Mouse (Mus musculus) c-Kit-positive CD71-positive TER-119-positive erythroid progenitor cells, embryonic 14.5 days (primary cell): ENCODE measurements at regions not wholly inside any gene's neighbourhood (a gene's known extent, or its start where the extent isn't known, plus 50 kb on each side); places are given as distances from the start of the nearest gene placed in this dataset.
"Not testable (repeated sequence)": the region's sequence is repeated elsewhere in the genome, so short reads cannot be mapped to it uniquely, and the experiment has no call there.

Experiments
- DNase-seq: peaks from one replicate; pipeline ENCODE4 v3.0.0-alpha.2; 2013; ENCODE audit warnings: low spot score

GRCm38 (mm10) chr2:117450172-117450865 lies 107.5 kb upstream of the Rasgrp1 start:
- DNase-seq, result no peak

GRCm38 (mm10) chr2:117451818-117452217 lies 109.0 kb upstream of the Rasgrp1 start:
- no peak for DNase-seq

- no peak for DNase-seq
Measured at GRCm38 (mm10) chr2:117455021-117455739, 112.4 kb upstream of the Rasgrp1 start.

- no peak for DNase-seq
Measured at GRCm38 (mm10) chr2:117455740-117456455, 113.1 kb upstream of the Rasgrp1 start.

GRCm38 (mm10) chr2:117456456-117457020 lies 113.7 kb upstream of the Rasgrp1 start:
- no peak for DNase-seq

GRCm38 (mm10) chr2:117461541-117462290 lies 118.9 kb upstream of the Rasgrp1 start:
- no peak for DNase-seq

GRCm38 (mm10) chr2:117474885-117475542 lies 132.2 kb upstream of the Rasgrp1 start:
- no peak for DNase-seq

GRCm38 (mm10) chr2:117475561-117475960 lies 132.8 kb upstream of the Rasgrp1 start:
- DNase-seq, result no peak

GRCm38 (mm10) chr2:117477503-117477902 lies 134.7 kb upstream of the Rasgrp1 start:
- not testable (repeated sequence) for DNase-seq

GRCm38 (mm10) chr2:117479244-117480009 lies 136.6 kb upstream of the Rasgrp1 start:
- DNase-seq, result not testable (repeated sequence)

- DNase-seq, result no peak
Measured at GRCm38 (mm10) chr2:117486447-117486846, 143.6 kb upstream of the Rasgrp1 start.

- DNase-seq, result no peak
Measured at GRCm38 (mm10) chr2:117498565-117498964, 155.8 kb upstream of the Rasgrp1 start.

- DNase-seq, result no peak
Measured at GRCm38 (mm10) chr2:117502611-117503010, 159.8 kb upstream of the Rasgrp1 start.

- DNase-seq, result no peak
Measured at GRCm38 (mm10) chr2:117511737-117512136, 168.9 kb upstream of the Rasgrp1 start.

GRCm38 (mm10) chr2:117512551-117512950 lies 169.8 kb upstream of the Rasgrp1 start:
- DNase-seq, result no peak

- DNase-seq, result no peak
Measured at GRCm38 (mm10) chr2:117524437-117524836, 181.6 kb upstream of the Rasgrp1 start.

- no peak for DNase-seq
Measured at GRCm38 (mm10) chr2:117538865-117539264, 196.1 kb upstream of the Rasgrp1 start.

GRCm38 (mm10) chr2:117539285-117539684 lies 196.5 kb upstream of the Rasgrp1 start:
- no peak for DNase-seq

GRCm38 (mm10) chr2:117541471-117541870 lies 198.7 kb upstream of the Rasgrp1 start:
- no peak for DNase-seq

GRCm38 (mm10) chr2:117542298-117542697 lies 199.5 kb upstream of the Rasgrp1 start:
- no peak for DNase-seq
